Mouse (Mus musculus) heart, postnatal 14 days (tissue): ENCODE measurements around the gene Rer1. TPM values are rescaled to one million over a fixed set of nuclear protein-coding genes. Genes with fewer than 3 reads are reported as not detected.

Experiments
- DNase-seq, 2 experiments: peaks; one replicate each; pipeline ENCODE4 v3.0.0; 2021 to 2022
- intact Hi-C: fragments of 180-260 bp; cut with DNase I; formaldehyde crosslinking; loops from one replicate; pipeline ENCODE4 v1.15.1; 2025
- total RNA-seq, 2 experiments: library from RNA; stranded (reverse); gene quantifications; 2 replicates each; pipeline ENCODE4 v1.2.3; 2021

Gene Rer1
- total RNA-seq, 2 experiments from 2014 or later, result 66.6 to 67.8 TPM

- DNase-seq, result no peak
- intact Hi-C loops, result loop anchor here (5.0 kb wide), 1 partner anchor 43 kb away; no protein-coding TSS in a partner anchor
These were observed 45.5 kb downstream of the Rer1 start for GRCm38 (mm10) chr4:155040696-155041095.

- intact Hi-C loops, result loop anchor here (5.0 kb wide), 1 partner anchor 43 kb away; no protein-coding TSS in a partner anchor
- DNase-seq, result no peak
These were observed 46.0 kb downstream of the Rer1 start for GRCm38 (mm10) chr4:155040197-155040596.

- intact Hi-C loops, result no loop called here
- DNase-seq, result no peak
These were observed 51.4 kb downstream of the Rer1 start for GRCm38 (mm10) chr4:155034787-155035186.

GRCm38 (mm10) chr4:155034202-155034601 lies 52.0 kb downstream of the Rer1 start:
- no peak for DNase-seq
- intact Hi-C loops, result no loop called here

- intact Hi-C loops, result no loop called here
- DNase-seq, result no peak
These were observed 53.1 kb downstream of the Rer1 start for GRCm38 (mm10) chr4:155033115-155033514.

- intact Hi-C loops, result no loop called here
- DNase-seq, result no peak
These were observed 61.8 kb downstream of the Rer1 start for GRCm38 (mm10) chr4:155024170-155025010.

Other genes starting within 250 kb of the Rer1 start
- gene Ttc34, start 248.9 kb downstream of the Rer1 start, total RNA-seq, result under 1 TPM; 0.10 to 0.17 TPM
- under 1 TPM in 1 of 2 experiments, not detected in 1; 0.20 TPM for gene Mmel1, start 216.8 kb downstream of the Rer1 start, total RNA-seq
- gene Fam213b, start 187.2 kb downstream of the Rer1 start, total RNA-seq, result 10 to 100 TPM; 44.7 to 51.3 TPM
- gene Tnfrsf14, start 157.8 kb downstream of the Rer1 start, total RNA-seq, result 1 to 10 TPM; 4.1 to 5.6 TPM
- gene Hes5, start 125.5 kb downstream of the Rer1 start, total RNA-seq, result not detected
- 10 to 100 TPM; 38.3 to 41.0 TPM for gene Pank4, start 122.3 kb downstream of the Rer1 start, total RNA-seq
- under 1 TPM in 1 of 2 experiments, not detected in 1; 0.17 TPM for gene Plch2, start 29.6 kb downstream of the Rer1 start, total RNA-seq
- 10 to 100 TPM; 18.3 to 19.6 TPM for gene Pex10, start 19.4 kb downstream of the Rer1 start, total RNA-seq
- 1 to 10 TPM; 1.4 to 3.8 TPM for gene Morn1, start 195 bp upstream of the Rer1 start, total RNA-seq
- 10 to 100 TPM; 65.0 to 65.3 TPM for gene Ski, start 136.2 kb upstream of the Rer1 start, total RNA-seq
- gene Faap20, start 163.4 kb upstream of the Rer1 start, total RNA-seq, result 10 to 100 TPM; 19.0 to 19.6 TPM